Mouse (Mus musculus) hindbrain, embryonic 13.5 days (tissue): ENCODE results near the gene Ufsp2. TPM values are rescaled to one million over a fixed set of nuclear protein-coding genes. Genes with fewer than 3 reads are reported as not detected.
A peak's percentile ranks its signal among the peaks of the same experiment; 100 is the strongest.

Experiments used
- ATAC-seq: fragments of 200-750 bp; cut with Nextera tagmentation; 2 replicates; pipeline ENCODE4 v1.8.0; 2017; ENCODE audit warnings: moderate TSS enrichment; ENCODE audit not compliant: low FRiP score
- H3K27ac ChIP-seq: fragments of 300-500 bp; sonication (generic); 2 replicates; pipeline ENCODE4 v1.5.1; 2015; ENCODE audit warnings: inconsistent platforms, mild to moderate bottlenecking, moderate library complexity
- H3K27me3 ChIP-seq: fragments of 300-500 bp; sonication (generic); 2 replicates; pipeline ENCODE4 v1.6.1; 2015; ENCODE audit warnings: mild to moderate bottlenecking, inconsistent platforms
- H3K36me3 ChIP-seq: fragments of 300-500 bp; sonication (generic); 2 replicates; pipeline ENCODE4 v1.6.1; 2015; ENCODE audit warnings: mild to moderate bottlenecking, inconsistent platforms
- H3K4me1 ChIP-seq: fragments of 300-500 bp; sonication (generic); replicated peaks from 2 replicates; pipeline ENCODE4 v1.6.1; 2015; ENCODE audit warnings: inconsistent platforms
- H3K4me2 ChIP-seq: fragments of 300-500 bp; sonication (generic); 2 replicates; pipeline ENCODE4 v1.6.1; 2015; ENCODE audit warnings: inconsistent platforms, mild to moderate bottlenecking, moderate library complexity
- H3K4me3 ChIP-seq: fragments of 300-500 bp; sonication (generic); 2 replicates; pipeline ENCODE4 v1.5.1; 2015; ENCODE audit warnings: mild to moderate bottlenecking, inconsistent platforms
- H3K9ac ChIP-seq: fragments of 300-500 bp; sonication (generic); 2 replicates; pipeline ENCODE4 v1.6.1; 2015; ENCODE audit warnings: mild to moderate bottlenecking, inconsistent platforms
- H3K9me3 ChIP-seq: fragments of 300-500 bp; sonication (generic); 2 replicates; pipeline ENCODE4 v1.6.1; 2016; ENCODE audit warnings: inconsistent platforms
- WGBS: fragments of 180-500 bp; shearing (Covaris S2); methylation state at CpG from one replicate; pipeline ENCODE4 v1.1.7; 2015; 5-methylcytosine and 5-hydroxymethylcytosine counted together
- polyA plus RNA-seq: library from polyadenylated mRNA; unstranded; fragments of >200 nt; fragmentation: Nextera tagmentation; extraction: Ambion mirVana; gene quantifications from 2 replicates; pipeline ENCODE4 v1.2.1, GENCODE M21; 2015

Gene Ufsp2
- polyA plus RNA-seq, 1 experiment from 2014 or later, result 70.4 TPM

- 88% methylated on average over 3 of the region's 3 CpGs for WGBS
- no peak overlapping the region for H3K9ac ChIP-seq
Observed at GRCm38 (mm10) chr8:45995576-45995975, 20.2 kb downstream of the Ufsp2 start.

GRCm38 (mm10) chr8:45998228-45998627 is 22.9 kb downstream of the Ufsp2 start:
- peak overlapping the region; percentile 78 for H3K4me2 ChIP-seq
- no peak overlapping the region for H3K4me3 ChIP-seq
- H3K27me3 ChIP-seq, result no peaks in the 10 kb centered on the region
- 87% methylated on average over 2 of the region's 2 CpGs for WGBS
- H3K4me1 ChIP-seq, result peaks cover 7% of the 10 kb centered on the region; the same call in 1 of the 2 replicates
- H3K36me3 ChIP-seq, result peaks cover 26% of the 10 kb centered on the region
- no peak overlapping the region for H3K27ac ChIP-seq
- no peak for ATAC-seq
- no peaks in the 10 kb centered on the region for H3K9me3 ChIP-seq
- no peak overlapping the region; the same call in 1 of the 2 replicates for H3K9ac ChIP-seq

More at GRCm38 (mm10) chr8:45995576-45995975, 20.2 kb downstream of the Ufsp2 start:
- ATAC-seq, result no peak
- H3K4me2 ChIP-seq, result no peak overlapping the region
- no peaks in the 10 kb centered on the region for H3K27me3 ChIP-seq
- H3K9me3 ChIP-seq, result no peaks in the 10 kb centered on the region
- peaks cover 29% of the 10 kb centered on the region for H3K36me3 ChIP-seq
- no peak overlapping the region for H3K27ac ChIP-seq
- H3K4me3 ChIP-seq, result no peak overlapping the region
- H3K4me1 ChIP-seq, result peaks cover 7% of the 10 kb centered on the region; the same call in 1 of the 2 replicates

- 3% methylated on average over 22 of the region's 22 CpGs for WGBS
- Histone ChIP-seq H3K9me3 (no peaks in the 10 kb centered on the region), H3K4me3 (peak within 1 kb of the TSS; percentile 50), H3K27ac (peak within 1 kb of the TSS; percentile 99), H3K9ac (peak within 1 kb of the TSS; percentile 90), H3K4me1 (peaks cover 7% of the 10 kb centered on the region; the same call in 1 of the 2 replicates), H3K27me3 (no peaks in the 10 kb centered on the region), H3K4me2 (peak within 1 kb of the TSS; percentile 78), H3K36me3 (peaks cover 21% of the 10 kb centered on the region)
- 0 out of 2 replicates have a peak, but pooled peaks have one; percentile 1 for ATAC-seq
Observed at GRCm38 (mm10) chr8:45999138-45999783, 23.9 kb downstream of the Ufsp2 start, which contains the start of gene Lrp2bp. TSS of gene Lrp2bp (plus strand) at chr8:45999303.

- peak overlapping the region; percentile 50 for H3K4me3 ChIP-seq
- 4% methylated on average over 55 of the region's 55 CpGs for WGBS
- H3K27me3 ChIP-seq, result no peaks in the 10 kb centered on the region
- peak overlapping the region; percentile 99 for H3K27ac ChIP-seq
- peaks cover 21% of the 10 kb centered on the region for H3K36me3 ChIP-seq
- peak overlapping the region; percentile 90 for H3K9ac ChIP-seq
- H3K4me2 ChIP-seq, result peak overlapping the region; percentile 78
- ATAC-seq, result peak; percentile 99
- H3K4me1 ChIP-seq, result peaks cover 7% of the 10 kb centered on the region; the same call in 1 of the 2 replicates
- H3K9me3 ChIP-seq, result no peaks in the 10 kb centered on the region
Observed at GRCm38 (mm10) chr8:45999784-46000705, 24.7 kb downstream of the Ufsp2 start.

GRCm38 (mm10) chr8:46005596-46005995 is 30.3 kb downstream of the Ufsp2 start, which contains the start of gene Ankrd37:
TSS of gene Ankrd37 (minus strand) at chr8:46005707.
- Histone ChIP-seq H3K9me3 (no peaks in the 10 kb centered on the region), H3K27ac (no peak within 1 kb of the TSS), H3K4me1 (peaks cover 2% of the 10 kb centered on the region; the same call in 1 of the 2 replicates), H3K9ac (no peak within 1 kb of the TSS), H3K36me3 (no peaks in the 10 kb centered on the region), H3K27me3 (no peaks in the 10 kb centered on the region; the same call in 1 of the 2 replicates), H3K4me3 (no peak within 1 kb of the TSS), H3K4me2 (no peak within 1 kb of the TSS)
- WGBS, result 79% methylated on average over 4 of the region's 4 CpGs
- ATAC-seq, result no peak

GRCm38 (mm10) chr8:46007050-46007672 is 31.8 kb downstream of the Ufsp2 start:
- Histone ChIP-seq H3K27ac (no peak overlapping the region), H3K4me1 (peaks cover 11% of the 10 kb centered on the region), H3K36me3 (no peaks in the 10 kb centered on the region), H3K27me3 (no peaks in the 10 kb centered on the region; the same call in 1 of the 2 replicates), H3K9ac (no peak overlapping the region), H3K9me3 (no peaks in the 10 kb centered on the region), H3K4me2 (no peak overlapping the region), H3K4me3 (no peak overlapping the region)
- 77% methylated on average over 3 of the region's 3 CpGs for WGBS
- no peak for ATAC-seq

GRCm38 (mm10) chr8:46010306-46010705 is 35.0 kb downstream of the Ufsp2 start:
- no peak for ATAC-seq
- Histone ChIP-seq H3K27me3 (no peaks in the 10 kb centered on the region; the same call in 1 of the 2 replicates), H3K4me3 (no peak overlapping the region), H3K9me3 (no peaks in the 10 kb centered on the region), H3K4me2 (peak overlapping the region; percentile 34), H3K4me1 (peaks cover 11% of the 10 kb centered on the region), H3K27ac (no peak overlapping the region), H3K36me3 (no peaks in the 10 kb centered on the region), H3K9ac (no peak overlapping the region)
- WGBS, result 51% methylated on average over 2 of the region's 2 CpGs

DNA sequence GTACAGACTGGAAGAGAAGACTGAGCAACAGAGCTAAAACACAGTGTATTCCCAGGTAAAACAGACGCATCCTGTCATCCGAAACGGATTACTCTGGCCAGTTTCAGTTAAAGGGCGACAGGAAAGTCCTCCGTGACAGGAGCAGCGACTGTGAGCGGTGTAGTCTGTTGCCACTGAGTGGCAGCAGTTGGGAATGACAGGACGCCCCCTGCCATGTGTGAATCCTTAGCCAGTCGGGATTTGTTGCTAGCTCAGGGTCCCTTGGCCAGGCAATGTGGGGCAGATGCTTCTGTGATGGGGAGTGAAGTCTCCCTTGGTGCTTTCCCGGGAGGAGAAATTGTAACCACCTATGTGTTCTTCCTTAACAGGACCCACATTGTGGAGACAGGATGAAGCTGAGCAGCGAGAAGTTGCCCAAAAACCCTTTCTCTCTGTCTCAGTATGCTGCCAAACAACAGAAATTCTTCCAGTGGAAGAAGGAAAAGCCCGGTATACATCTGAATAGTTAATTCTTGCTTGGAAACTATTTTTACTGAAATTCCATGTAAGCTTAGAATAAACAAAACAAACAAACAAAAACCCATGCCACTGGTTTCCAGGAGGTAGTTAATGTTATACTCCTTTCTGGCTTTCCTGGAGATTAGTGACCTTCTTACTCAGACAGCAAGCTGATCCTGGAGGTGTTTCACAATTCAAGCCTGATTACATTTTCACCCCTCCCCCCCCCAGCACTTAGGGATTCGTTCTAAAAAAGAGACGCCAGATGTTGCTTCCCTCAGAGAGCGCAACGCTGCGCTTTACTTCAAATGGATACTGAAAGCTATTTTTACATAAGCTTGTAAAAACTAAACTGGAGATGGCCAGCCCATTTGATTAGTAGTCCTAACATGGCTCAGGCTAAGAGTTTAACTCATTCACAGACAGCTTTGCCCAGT is 35.7 kb downstream of the Ufsp2 start:
- no peak for ATAC-seq
- Histone ChIP-seq H3K27me3 (no peaks in the 10 kb centered on the region), H3K4me2 (peak overlapping the region; percentile 34), H3K4me3 (no peak overlapping the region), H3K36me3 (no peaks in the 10 kb centered on the region), H3K9ac (no peak overlapping the region), H3K27ac (no peak overlapping the region), H3K9me3 (no peaks in the 10 kb centered on the region), H3K4me1 (peaks cover 11% of the 10 kb centered on the region)
- WGBS, result 19% methylated on average over 17 of the region's 17 CpGs

GRCm38 (mm10) chr8:46022203-46022602 is 46.9 kb downstream of the Ufsp2 start:
- no peaks in the 10 kb centered on the region for H3K4me1 ChIP-seq
- no peaks in the 10 kb centered on the region for H3K36me3 ChIP-seq
- H3K4me3 ChIP-seq, result no peak overlapping the region
- H3K9me3 ChIP-seq, result no peaks in the 10 kb centered on the region
- no peak overlapping the region for H3K27ac ChIP-seq
- H3K4me2 ChIP-seq, result no peak overlapping the region
- WGBS, result 92% methylated on average over 9 of the region's 9 CpGs
- ATAC-seq, result no peak
- no peak overlapping the region for H3K9ac ChIP-seq
- H3K27me3 ChIP-seq, result no peaks in the 10 kb centered on the region

DNA sequence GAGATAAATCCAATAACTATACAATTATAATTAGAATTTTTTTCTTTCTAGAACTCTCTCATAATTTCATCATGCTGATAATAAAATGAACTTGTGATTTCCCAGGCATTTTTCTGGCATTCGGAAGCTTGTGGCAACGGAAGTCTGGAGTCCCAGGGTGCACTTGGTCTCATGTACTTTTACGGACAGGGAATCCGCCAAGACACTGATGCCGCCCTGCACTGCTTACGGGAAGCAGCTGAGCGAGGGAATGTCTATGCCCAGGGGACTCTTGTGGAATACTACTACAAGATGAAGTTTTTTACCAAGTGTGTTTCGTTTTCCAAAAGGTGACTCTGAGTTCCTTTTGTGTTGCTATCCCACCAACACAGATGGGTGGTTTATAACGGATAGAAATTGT is 47.4 kb downstream of the Ufsp2 start:
- H3K4me2 ChIP-seq, result no peak overlapping the region
- ATAC-seq, result no peak

DNA sequence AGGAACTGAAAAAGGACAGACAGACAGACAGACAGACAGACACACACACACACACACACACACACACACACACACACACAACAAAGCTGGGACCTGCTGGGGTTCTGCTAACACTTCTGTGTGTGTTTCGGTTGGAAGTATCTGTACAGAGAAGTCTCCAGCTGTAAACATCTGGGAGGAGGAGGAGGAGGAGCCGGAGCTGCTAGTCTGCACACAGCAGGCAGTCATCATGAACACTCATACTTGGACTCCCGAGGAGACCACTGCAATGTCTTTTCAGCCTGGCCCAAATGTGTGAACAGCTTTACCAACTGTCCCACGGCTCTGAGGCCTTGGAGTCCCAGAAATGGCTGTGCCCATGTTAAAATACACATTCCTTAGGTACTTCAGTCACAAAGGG is 49.1 kb downstream of the Ufsp2 start:
- no peaks in the 10 kb centered on the region for H3K27me3 ChIP-seq
- H3K27ac ChIP-seq, result no peak overlapping the region
- H3K9ac ChIP-seq, result no peak overlapping the region
- H3K4me2 ChIP-seq, result no peak overlapping the region
- ATAC-seq, result no peak
- WGBS, result 64% methylated on average over 4 of the region's 4 CpGs
- H3K4me1 ChIP-seq, result no peaks in the 10 kb centered on the region
- H3K36me3 ChIP-seq, result no peaks in the 10 kb centered on the region
- H3K4me3 ChIP-seq, result no peak overlapping the region
- H3K9me3 ChIP-seq, result no peaks in the 10 kb centered on the region

More for the DNA sequence above, 47.4 kb downstream of the Ufsp2 start:
- Histone ChIP-seq H3K9ac (no peak overlapping the region), H3K36me3 (no peaks in the 10 kb centered on the region), H3K4me3 (no peak overlapping the region), H3K27me3 (no peaks in the 10 kb centered on the region), H3K9me3 (no peaks in the 10 kb centered on the region), H3K27ac (no peak overlapping the region), H3K4me1 (no peaks in the 10 kb centered on the region)
- 93% methylated on average over 9 of the region's 9 CpGs for WGBS
